ENCODE assay signal across 7 mouse cellular contexts in genomic region chr4:131920595-131921351, GRCm38 (mm10). TPM values are rescaled to one million over a fixed set of nuclear protein-coding genes. Genes with fewer than 3 reads are reported as not detected.
DNase-seq lines count a peak whose midpoint lies in the region; ATAC-seq and TF ChIP-seq lines count a peak whose summit lies in the region.

No protein-coding gene starts in this region.

- peaks cover 52% of the 10 kb centered on the region for H3K4me1 ChIP-seq in E14TG2a.4 (replicated peaks; ENCODE audit: low read depth, low read length)
- peaks cover 47% of the 10 kb centered on the region for H3K4me1 ChIP-seq in forebrain, embryonic 13.5 days
- peaks cover 24% of the 10 kb centered on the region for H3K4me1 ChIP-seq in hindbrain, embryonic 11.5 days (replicated peaks; ENCODE audit: control insufficient read depth, insufficient read depth, low read length)
- peaks cover 86% of the 10 kb centered on the region for H3K4me1 ChIP-seq in limb, embryonic 13.5 days
- no peaks in the 10 kb centered on the region; the same call in 1 of the 2 replicates for H3K4me1 ChIP-seq in midbrain, postnatal 0 days (ENCODE audit: insufficient read depth, low read length)

- H3K36me3 ChIP-seq in E14TG2a.4 (ENCODE audit: insufficient read depth, low read length): peaks cover 14% of the 10 kb centered on the region
- H3K36me3 ChIP-seq in forebrain, embryonic 13.5 days (ENCODE audit: poor library complexity, severe bottlenecking): peaks cover 21% of the 10 kb centered on the region
- 0 out of 2 replicates have a peak, but pooled peaks cover 4% of the 10 kb centered on the region for H3K36me3 ChIP-seq in hindbrain, embryonic 11.5 days (ENCODE audit: control insufficient read depth, insufficient read depth, low read length)
- H3K36me3 ChIP-seq in limb, embryonic 13.5 days: peaks cover 25% of the 10 kb centered on the region
- peaks cover 2% of the 10 kb centered on the region; the same call in 1 of the 2 replicates for H3K36me3 ChIP-seq in midbrain, postnatal 0 days (ENCODE audit: insufficient read depth, low read length)

- peak overlapping the region; percentile 76 for H3K4me3 ChIP-seq in E14TG2a.4 (replicated peaks; ENCODE audit: low read length)
- H3K4me3 ChIP-seq in forebrain, embryonic 13.5 days: peak overlapping the region; percentile 42
- peak overlapping the region; percentile 42 for H3K4me3 ChIP-seq in hindbrain, embryonic 11.5 days (ENCODE audit: low read depth, low read length)
- H3K4me3 ChIP-seq in limb, embryonic 13.5 days: peak overlapping the region; percentile 76
- H3K4me3 ChIP-seq in midbrain, postnatal 0 days (ENCODE audit: low read depth, low read length): peak overlapping the region; percentile 55

- TF ChIP-seq CTCF in E14TG2a.4 (conservative IDR thresholded peaks at IDR 0.05; ENCODE audit: low read length): no peak
- no peak for TF ChIP-seq CTCF in midbrain, postnatal 0 days (IDR thresholded peaks at IDR 0.05)

- DNase-seq in Muller cell, postnatal 12 days (ENCODE audit: inconsistent ontology term): peak; percentile 74
- DNase-seq in hindbrain, embryonic 11.5 days (ENCODE audit: low spot score): peak; percentile 73
- DNase-seq in midbrain, postnatal 0 days (ENCODE audit: low spot score): no peak

- WGBS in forebrain, embryonic 13.5 days: under 1% methylated on average over 43 of the region's 76 CpGs
- under 1% methylated on average over 57 of the region's 76 CpGs for WGBS in hindbrain, embryonic 11.5 days
- WGBS in limb, embryonic 13.5 days: under 1% methylated on average over 61 of the region's 76 CpGs
- 5% methylated on average over 68 of the region's 76 CpGs for WGBS in midbrain, postnatal 0 days

- no peak overlapping the region for H3K27ac ChIP-seq in forebrain, embryonic 13.5 days
- H3K27ac ChIP-seq in hindbrain, embryonic 11.5 days (ENCODE audit: low read depth, low read length): no peak overlapping the region
- H3K27ac ChIP-seq in limb, embryonic 13.5 days: peak overlapping the region; percentile 93
- no peak overlapping the region for H3K27ac ChIP-seq in midbrain, postnatal 0 days (ENCODE audit: low read depth, low read length)

- H3K4me2 ChIP-seq in forebrain, embryonic 13.5 days: peak overlapping the region; percentile 67
- H3K4me2 ChIP-seq in hindbrain, embryonic 11.5 days (replicated peaks; ENCODE audit: low read depth, low read length): peak overlapping the region; percentile 85
- H3K4me2 ChIP-seq in limb, embryonic 13.5 days (replicated peaks): peak overlapping the region; percentile 85
- H3K4me2 ChIP-seq in midbrain, postnatal 0 days (ENCODE audit: low read depth, low read length, poor library complexity, severe bottlenecking): peak overlapping the region; percentile 80

- ATAC-seq in forebrain, embryonic 13.5 days: no peak
- ATAC-seq in hindbrain, embryonic 11.5 days (ENCODE audit: low FRiP score): 0 out of 2 replicates have a peak, but pooled peaks have one; percentile 32
- peak; percentile 26 for ATAC-seq in limb, embryonic 13.5 days (ENCODE audit: low FRiP score, low read depth)
- no peak; the same call in 1 of the 2 replicates for ATAC-seq in midbrain, postnatal 0 days (ENCODE audit: low FRiP score)
- ATAC-seq in megakaryocyte-erythroid progenitor cell, adult 5-6 weeks (replicated peaks; ENCODE audit: low FRiP score, low TSS enrichment, poor library complexity, severe bottlenecking): no peak

- H3K27me3 ChIP-seq in E14TG2a.4 (ENCODE audit: insufficient read depth, low read length): peaks cover 88% of the 10 kb centered on the region
- peaks cover 96% of the 10 kb centered on the region for H3K27me3 ChIP-seq in forebrain, embryonic 13.5 days
- H3K27me3 ChIP-seq in hindbrain, embryonic 11.5 days (ENCODE audit: control insufficient read depth, insufficient read depth, low read length): peaks cover 79% of the 10 kb centered on the region
- peaks cover 45% of the 10 kb centered on the region for H3K27me3 ChIP-seq in limb, embryonic 13.5 days
- H3K27me3 ChIP-seq in midbrain, postnatal 0 days (ENCODE audit: insufficient read depth, low read length): peaks cover 58% of the 10 kb centered on the region

- no peaks in the 10 kb centered on the region for H3K9me3 ChIP-seq in E14TG2a.4 (ENCODE audit: low read length)
- no peaks in the 10 kb centered on the region for H3K9me3 ChIP-seq in forebrain, embryonic 13.5 days (replicated peaks)
- H3K9me3 ChIP-seq in hindbrain, embryonic 11.5 days (ENCODE audit: control insufficient read depth, low read length): no peaks in the 10 kb centered on the region
- H3K9me3 ChIP-seq in limb, embryonic 13.5 days: no peaks in the 10 kb centered on the region
- H3K9me3 ChIP-seq in midbrain, postnatal 0 days (ENCODE audit: low read length): no peaks in the 10 kb centered on the region

- peak overlapping the region; percentile 57; the same call in 1 of the 2 replicates for H3K9ac ChIP-seq in forebrain, embryonic 13.5 days
- peak overlapping the region; percentile 37 for H3K9ac ChIP-seq in hindbrain, embryonic 11.5 days (ENCODE audit: low read depth, low read length)
- H3K9ac ChIP-seq in limb, embryonic 13.5 days: peak overlapping the region; percentile 86
- H3K9ac ChIP-seq in midbrain, postnatal 0 days (replicated peaks; ENCODE audit: low read length, poor library complexity, severe bottlenecking): peak overlapping the region; percentile 60; the same call in 1 of the 2 replicates

RNA-seq across cellular contexts. Expression of gene Tmem200b, which starts 0.8 kb away (rescaled TPM):
- polyA plus RNA-seq in forebrain, embryonic 13.5 days (2015; fragmentation: Nextera tagmentation; extraction: Ambion mirVana): not detected in 2 replicates
- 0.60 and 0.67 TPM in 2 replicates for polyA plus RNA-seq in hindbrain, embryonic 11.5 days (2014; fragmentation: Nextera tagmentation; extraction: Ambion mirVana)
- 2.5 and 2.6 TPM in 2 replicates for polyA plus RNA-seq in limb, embryonic 13.5 days (2015; fragmentation: Nextera tagmentation; extraction: Ambion mirVana)
- total RNA-seq in midbrain, postnatal 0 days (2014; rRNA removed): 1.0 and 4.3 TPM in 2 replicates
- 0.22 and 0.28 TPM in 2 replicates for polyA plus RNA-seq in midbrain, postnatal 0 days (2015; fragmentation: Nextera tagmentation; extraction: Ambion mirVana)
- not detected in 2 replicates for total RNA-seq in megakaryocyte-erythroid progenitor cell, adult 5-6 weeks (2014; fragmentation: Nextera tagmentation)
- 0.80 TPM in 1 of 2 replicates, not detected in the other for total RNA-seq in megakaryocyte-erythroid progenitor cell, adult 5-6 weeks (2017)

RNA-seq across cellular contexts. Expression of gene Srsf4, which starts 47.4 kb away (rescaled TPM):
- 166 and 168 TPM in 2 replicates for polyA plus RNA-seq in forebrain, embryonic 13.5 days (2015; fragmentation: Nextera tagmentation; extraction: Ambion mirVana)
- polyA plus RNA-seq in hindbrain, embryonic 11.5 days (2014; fragmentation: Nextera tagmentation; extraction: Ambion mirVana): 128 and 132 TPM in 2 replicates
- 123 and 129 TPM in 2 replicates for polyA plus RNA-seq in limb, embryonic 13.5 days (2015; fragmentation: Nextera tagmentation; extraction: Ambion mirVana)
- 29.3 and 30.2 TPM in 2 replicates for total RNA-seq in midbrain, postnatal 0 days (2014; rRNA removed)
- polyA plus RNA-seq in midbrain, postnatal 0 days (2015; fragmentation: Nextera tagmentation; extraction: Ambion mirVana): 82.6 and 86.2 TPM in 2 replicates
- 74.7 and 95.5 TPM in 2 replicates for total RNA-seq in megakaryocyte-erythroid progenitor cell, adult 5-6 weeks (2014; fragmentation: Nextera tagmentation)
- total RNA-seq in megakaryocyte-erythroid progenitor cell, adult 5-6 weeks (2017): 89.4 and 114 TPM in 2 replicates

Comparison
In these comparisons a context has a peak if more than half of its experiments do, and no peak if none do; other contexts are left out.
1. ATAC-seq: peak in hindbrain, embryonic 11.5 days (single experiment) and limb, embryonic 13.5 days (single experiment); none in forebrain, embryonic 13.5 days (single experiment), midbrain, postnatal 0 days (single experiment) and megakaryocyte-erythroid progenitor cell, adult 5-6 weeks (single experiment).
2. Peak in every context shown above with its lines, with median percentiles within 50 percentile points of each other: H3K4me3 ChIP-seq, H3K4me2 ChIP-seq and H3K9ac ChIP-seq.